Comparison of ENCODE assay signal across 9 mouse cellular contexts in the genomic region with DNA sequence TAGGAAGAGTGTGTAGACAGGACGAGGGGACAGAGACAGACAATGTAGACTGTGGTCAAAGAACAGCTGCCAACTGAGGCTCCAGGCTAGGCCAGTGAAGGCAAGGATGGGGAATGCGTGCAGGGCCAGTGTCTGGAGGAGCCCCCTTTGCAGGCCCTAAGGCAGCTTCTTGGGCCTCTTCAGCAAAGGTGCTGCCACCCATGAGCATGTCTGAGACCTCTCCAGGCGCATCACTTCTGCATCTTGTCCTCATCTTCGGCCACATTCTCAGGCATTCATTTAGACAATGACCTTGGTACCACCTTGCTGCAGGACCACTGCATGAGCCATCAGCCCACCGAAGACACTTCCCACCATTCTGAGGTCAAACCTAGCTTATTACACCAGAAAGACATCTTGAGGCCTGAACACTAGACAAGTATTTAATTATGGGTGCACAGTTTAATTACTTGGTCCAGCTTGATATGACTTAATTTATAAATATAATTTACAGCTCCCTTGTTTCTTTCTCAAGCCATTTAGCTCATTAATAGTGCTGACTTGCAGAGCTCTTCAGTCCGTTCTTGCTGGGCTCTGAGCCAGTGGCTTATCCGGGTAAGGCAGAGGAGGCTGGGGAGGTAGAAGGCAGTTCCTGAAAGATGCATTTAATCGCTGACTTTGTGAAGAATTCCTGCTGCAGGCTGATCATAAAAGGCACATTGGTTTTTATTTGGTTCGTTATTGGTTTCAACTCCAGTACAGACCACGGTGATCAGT.
DNase-seq lines count a peak whose midpoint lies in the region; ATAC-seq and TF ChIP-seq lines count a peak whose summit lies in the region.
"Had no signal": no experiment of that assay in that cellular context is flagged by ENCODE, and none has a peak within 500 bp of the region (broad histone marks: within the 10 kb centered on the region; RNA-seq: fewer than 3 reads in every experiment).

No protein-coding gene starts in this region.

- H3K9me3 ChIP-seq in neural tube, embryonic 14.5 days (ENCODE audit: control insufficient read depth, low read length): no peaks in the 10 kb centered on the region

- no peak for TF ChIP-seq CTCF in gastrocnemius, adult 2 months (IDR thresholded peaks at IDR 0.05)
- TF ChIP-seq CTCF in lung, adult 2 months (IDR thresholded peaks at IDR 0.05; ENCODE audit: insufficient read depth, low read length): no peak
- no peak for TF ChIP-seq CTCF in kidney, adult 2 months (conservative IDR thresholded peaks at IDR 0.05; ENCODE audit: insufficient read depth, insufficient read length, low read depth, low read length)
- TF ChIP-seq CTCF in thymus, adult 2 months (IDR thresholded peaks at IDR 0.05; ENCODE audit: borderline replicate concordance, control insufficient read depth, extremely low read depth, insufficient read depth, low read length, poor library complexity): no peak

- peaks cover 4% of the 10 kb centered on the region for H3K4me1 ChIP-seq in lung, adult 2 months (ENCODE audit: control insufficient read depth, insufficient read depth, low read length)
- H3K4me1 ChIP-seq in kidney, adult 2 months (ENCODE audit: control insufficient read depth, insufficient read depth, low read length): peaks cover 11% of the 10 kb centered on the region
- H3K4me1 ChIP-seq in neural tube, embryonic 14.5 days (ENCODE audit: control insufficient read depth, insufficient read depth, low read length): 0 out of 2 replicates have a peak, but pooled peaks cover 4% of the 10 kb centered on the region
- peaks cover 14% of the 10 kb centered on the region for H3K4me1 ChIP-seq in thymus, adult 2 months (replicated peaks; ENCODE audit: control insufficient read depth, insufficient read depth, low read length)

- ATAC-seq in neural tube, embryonic 14.5 days (ENCODE audit: low read depth): peak; percentile 42

- H3K36me3 ChIP-seq in kidney, adult 2 months (ENCODE audit: control insufficient read depth, insufficient read depth, low read length): no peaks in the 10 kb centered on the region
- no peaks in the 10 kb centered on the region for H3K36me3 ChIP-seq in neural tube, embryonic 14.5 days (ENCODE audit: control insufficient read depth, insufficient read depth, low read length)
- H3K36me3 ChIP-seq in thymus, adult 2 months (ENCODE audit: control insufficient read depth, insufficient read depth, low read length): no peaks in the 10 kb centered on the region

- no peak overlapping the region for H3K4me2 ChIP-seq in neural tube, embryonic 14.5 days (ENCODE audit: low read depth, low read length)
- H3K4me2 ChIP-seq: liver, embryonic 11.5 days had no signal

- H3K27me3 ChIP-seq in kidney, adult 2 months (replicated peaks; ENCODE audit: control insufficient read depth, insufficient read depth, low read length): no peaks in the 10 kb centered on the region
- no peaks in the 10 kb centered on the region for H3K27me3 ChIP-seq in neural tube, embryonic 14.5 days (ENCODE audit: control insufficient read depth, insufficient read depth, low read length)
- no peaks in the 10 kb centered on the region for H3K27me3 ChIP-seq in thymus, adult 2 months (ENCODE audit: control insufficient read depth, insufficient read depth, low read length)

- WGBS in lung, adult 2 months: 74% methylated on average over 10 of the region's 10 CpGs
- 62% methylated on average over 10 of the region's 10 CpGs for WGBS in kidney, adult 2 months
- 72% methylated on average over 10 of the region's 10 CpGs for WGBS in neural tube, embryonic 14.5 days
- WGBS in thymus, adult 2 months: 90% methylated on average over 10 of the region's 10 CpGs

- DNase-seq in gastrocnemius, adult 2 months: peak; percentile 45
- DNase-seq in gastrocnemius, adult 8-10 months (ENCODE audit: low spot score in 2 of 2): no peak
- DNase-seq in lung, postnatal 14 days: peak; percentile 33
- no peak for DNase-seq in lung, adult 2 months
- peak; percentile 77 for DNase-seq in kidney, adult 2 months
- no peak for DNase-seq in thymus, adult 2 months
- DNase-seq in spleen, adult 12 weeks (ENCODE audit: low spot score): no peak

- TF ChIP-seq POLR2A in lung, adult 2 months (IDR thresholded peaks at IDR 0.05; ENCODE audit: borderline replicate concordance, extremely low read depth, low read depth, low read length): no peak
- TF ChIP-seq POLR2A in kidney, adult 2 months (IDR thresholded peaks at IDR 0.05; ENCODE audit: low read depth, low read length): no peak
- TF ChIP-seq POLR2A in thymus, adult 2 months (IDR thresholded peaks at IDR 0.05; ENCODE audit: control insufficient read depth, extremely low read depth, insufficient read depth, low read length, poor library complexity): no peak

- no peak overlapping the region for H3K9ac ChIP-seq in neural tube, embryonic 14.5 days (replicated peaks; ENCODE audit: low read depth, low read length)

- intact Hi-C loops in gastrocnemius, adult 2 months (cut with DNase I): no loop called here

- H3K27ac ChIP-seq in gastrocnemius, adult 2 months: no peak overlapping the region
- H3K27ac ChIP-seq in kidney, adult 2 months (ENCODE audit: insufficient read depth, low read depth, low read length): no peak overlapping the region
- H3K27ac ChIP-seq in neural tube, embryonic 14.5 days (ENCODE audit: low read depth, low read length): peak overlapping the region; percentile 16; the same call in 1 of the 2 replicates
- no peak overlapping the region for H3K27ac ChIP-seq in thymus, adult 2 months (ENCODE audit: control insufficient read depth, insufficient read depth, low read length)

- no peak overlapping the region for H3K4me3 ChIP-seq in gastrocnemius, adult 2 months
- no peak overlapping the region for H3K4me3 ChIP-seq in lung, adult 2 months (replicated peaks; ENCODE audit: extremely low read depth, low read depth, low read length)
- no peak overlapping the region for H3K4me3 ChIP-seq in kidney, adult 2 months (ENCODE audit: insufficient read depth, low read depth, low read length)
- no peak overlapping the region for H3K4me3 ChIP-seq in neural tube, embryonic 14.5 days (ENCODE audit: low read depth, low read length)
- no peak overlapping the region for H3K4me3 ChIP-seq in thymus, adult 2 months (ENCODE audit: control insufficient read depth, insufficient read depth, low read length)

Comparison
In these comparisons a context has a peak if more than half of its experiments do, and no peak if none do; other contexts are left out.
1. DNase-seq: peak in gastrocnemius, adult 2 months (single experiment), lung, postnatal 14 days (single experiment) and kidney, adult 2 months (single experiment); none in gastrocnemius, adult 8-10 months (0 of 2), lung, adult 2 months (single experiment), thymus, adult 2 months (single experiment) and spleen, adult 12 weeks (single experiment).